Mouse (Mus musculus) kidney, adult 2 months (tissue): Measurements from ENCODE around the gene Gm815. TPM values are rescaled to one million over a fixed set of nuclear protein-coding genes. Genes with fewer than 3 reads are reported as not detected.

Source experiments
- DNase-seq: peaks from one replicate; pipeline ENCODE4 v3.0.0; 2021
- H3K27ac ChIP-seq: fragments of 200-500 bp; 2 replicates; pipeline ENCODE4 v1.5.1; 2012; ENCODE audit warnings: low read depth, low read length, control low read depth, inconsistent platforms; ENCODE audit not compliant: insufficient read depth
- H3K27me3 ChIP-seq: fragments of 200-500 bp; replicated peaks from 2 replicates; pipeline ENCODE4 v1.6.1; 2012; ENCODE audit warnings: mild to moderate bottlenecking, moderate library complexity, low read length, inconsistent platforms; ENCODE audit not compliant: control insufficient read depth, insufficient read depth
- H3K36me3 ChIP-seq: fragments of 200-500 bp; 2 replicates; pipeline ENCODE4 v1.6.1; 2012; ENCODE audit warnings: mild to moderate bottlenecking, moderate library complexity, low read length, inconsistent platforms; ENCODE audit not compliant: control insufficient read depth, insufficient read depth
- H3K4me1 ChIP-seq: fragments of 200-500 bp; 2 replicates; pipeline ENCODE4 v1.6.1; 2011; ENCODE audit warnings: low read length; ENCODE audit not compliant: control insufficient read depth, insufficient read depth
- H3K4me3 ChIP-seq: fragments of 200-500 bp; 2 replicates; pipeline ENCODE4 v1.5.1; 2011; ENCODE audit warnings: mild to moderate bottlenecking, low read depth, low read length, control low read depth; ENCODE audit not compliant: insufficient read depth
- CTCF ChIP-seq: fragments of 200-500 bp; conservative IDR thresholded peaks from 2 replicates; pipeline ENCODE4 v1.5.1; 2011; ENCODE audit warnings: low read depth, mild to moderate bottlenecking, control low read depth, low read length, moderate library complexity, mixed read lengths; ENCODE audit not compliant: insufficient read depth, insufficient read length
- POLR2A ChIP-seq: fragments of 200-500 bp; IDR thresholded peaks from one replicate; pipeline ENCODE4 v1.6.1; 2011; ENCODE audit warnings: low read depth, low read length, control low read depth
- WGBS: fragments of 180-500 bp; shearing (Covaris S2); methylation state at CpG from one replicate; pipeline ENCODE4 v1.1.7; 2018; 5-methylcytosine and 5-hydroxymethylcytosine counted together
- polyA plus RNA-seq: library from polyadenylated mRNA; depleted of rRNA; stranded (reverse); fragments of >200 nt; gene quantifications from 2 replicates; pipeline ENCODE4 v1.2.3, GENCODE M21; 2012; rRNA removed

Gm815 gene
- polyA plus RNA-seq = not detected in 2 replicates

GRCm38 (mm10) chr19:26885616-26886015, at the start of gene Gm815:
Gm815 (plus strand) TSS chr19:26885881.
- Histone ChIP-seq H3K27me3 (no peaks in the 10 kb centered on the region), H3K27ac (no peak within 1 kb of the TSS), H3K4me1 (no peaks in the 10 kb centered on the region), H3K36me3 (no peaks in the 10 kb centered on the region), H3K4me3 (no peak within 1 kb of the TSS)
- 83% methylated on average over 6 of the region's 6 CpGs for WGBS
- TF ChIP-seq CTCF = no peak
- TF ChIP-seq POLR2A = no peak
- DNase-seq = no peak

- TF ChIP-seq CTCF (no peak), POLR2A (no peak)
- Histone ChIP-seq H3K27me3 (no peaks in the 10 kb centered on the region), H3K36me3 (no peaks in the 10 kb centered on the region), H3K27ac (no peak overlapping the region), H3K4me1 (no peaks in the 10 kb centered on the region), H3K4me3 (no peak overlapping the region)
- 70% methylated on average over 1 of the region's 1 CpGs for WGBS
- no peak for DNase-seq
Observed at GRCm38 (mm10) chr19:26837626-26838025, 48.1 kb upstream of the Gm815 start.

- no peak for DNase-seq
- TF ChIP-seq POLR2A = no peak
- TF ChIP-seq CTCF = no peak
- Histone ChIP-seq H3K27me3 (no peaks in the 10 kb centered on the region), H3K4me1 (no peaks in the 10 kb centered on the region), H3K27ac (no peak overlapping the region), H3K4me3 (no peak overlapping the region), H3K36me3 (no peaks in the 10 kb centered on the region)
- 87% methylated on average over 6 of the region's 6 CpGs for WGBS
Observed at GRCm38 (mm10) chr19:26843896-26844295, 41.8 kb upstream of the Gm815 start.

- Histone ChIP-seq H3K27me3 (no peaks in the 10 kb centered on the region), H3K4me3 (no peak overlapping the region), H3K36me3 (no peaks in the 10 kb centered on the region), H3K27ac (no peak overlapping the region), H3K4me1 (no peaks in the 10 kb centered on the region)
- 38% methylated on average over 8 of the region's 8 CpGs for WGBS
- no peak for TF ChIP-seq CTCF
- no peak for TF ChIP-seq POLR2A
- no peak for DNase-seq
Observed at GRCm38 (mm10) chr19:26844813-26845212, 40.9 kb upstream of the Gm815 start.

GRCm38 (mm10) chr19:26845276-26846016, 40.2 kb upstream of the Gm815 start:
- Histone ChIP-seq H3K4me3 (peak overlapping the region; percentile 57), H3K36me3 (no peaks in the 10 kb centered on the region), H3K27me3 (no peaks in the 10 kb centered on the region), H3K4me1 (no peaks in the 10 kb centered on the region), H3K27ac (no peak overlapping the region)
- DNase-seq = peak; percentile 84
- WGBS = under 1% methylated on average over 16 of the region's 16 CpGs
- TF ChIP-seq CTCF (no peak), POLR2A (no peak)

GRCm38 (mm10) chr19:26846017-26846285, 39.7 kb upstream of the Gm815 start:
- Histone ChIP-seq H3K4me1 (no peaks in the 10 kb centered on the region), H3K27ac (no peak overlapping the region), H3K4me3 (peak overlapping the region; percentile 8; the same call in 1 of the 2 replicates), H3K27me3 (no peaks in the 10 kb centered on the region), H3K36me3 (no peaks in the 10 kb centered on the region)
- TF ChIP-seq POLR2A = no peak
- TF ChIP-seq CTCF = no peak
- WGBS = 10% methylated on average over 1 of the region's 1 CpGs
- no peak for DNase-seq

- H3K4me3 ChIP-seq = no peak overlapping the region
- H3K27me3 ChIP-seq = no peaks in the 10 kb centered on the region
- no peak for DNase-seq
- 66% methylated on average over 10 of the region's 10 CpGs for WGBS
- no peaks in the 10 kb centered on the region for H3K36me3 ChIP-seq
- H3K27ac ChIP-seq = no peak overlapping the region
- no peaks in the 10 kb centered on the region for H3K4me1 ChIP-seq
- TF ChIP-seq CTCF = no peak
- TF ChIP-seq POLR2A = no peak
Observed at GRCm38 (mm10) chr19:26851017-26851782, 34.5 kb upstream of the Gm815 start.
